Mouse (Mus musculus) hindbrain, embryonic 12.5 days (tissue): ENCODE results near the gene Zscan29. TPM values are rescaled to one million over a fixed set of nuclear protein-coding genes. Genes with fewer than 3 reads are reported as not detected.
A peak's percentile ranks its signal among the peaks of the same experiment; 100 is the strongest.

Experiments
- ATAC-seq: fragments of 200-750 bp; cut with Nextera tagmentation; 2 replicates; pipeline ENCODE4 v1.8.0; 2017; ENCODE audit warnings: moderate TSS enrichment; ENCODE audit not compliant: low FRiP score
- H3K27ac ChIP-seq: fragments of 300-500 bp; sonication (generic); 2 replicates; pipeline ENCODE4 v1.5.1; 2016; ENCODE audit warnings: mild to moderate bottlenecking
- H3K27me3 ChIP-seq: fragments of 300-500 bp; sonication (generic); 2 replicates; pipeline ENCODE4 v1.6.1; 2016; ENCODE audit warnings: mild to moderate bottlenecking
- H3K36me3 ChIP-seq: fragments of 300-500 bp; sonication (generic); 2 replicates; pipeline ENCODE4 v1.6.1; 2016; ENCODE audit warnings: mild to moderate bottlenecking
- H3K4me1 ChIP-seq: fragments of 300-500 bp; sonication (generic); 2 replicates; pipeline ENCODE4 v1.6.1; 2016
- H3K4me2 ChIP-seq: fragments of 300-500 bp; sonication (generic); replicated peaks from 2 replicates; pipeline ENCODE4 v1.6.1; 2016; ENCODE audit warnings: mild to moderate bottlenecking
- H3K4me3 ChIP-seq: fragments of 300-500 bp; sonication (generic); 2 replicates; pipeline ENCODE4 v1.5.1; 2016; ENCODE audit warnings: mild to moderate bottlenecking
- H3K9ac ChIP-seq: fragments of 300-500 bp; sonication (generic); 2 replicates; pipeline ENCODE4 v1.6.1; 2016; ENCODE audit warnings: mild to moderate bottlenecking, moderate library complexity
- H3K9me3 ChIP-seq: fragments of 300-500 bp; sonication (generic); replicated peaks from 2 replicates; pipeline ENCODE4 v1.6.1; 2016; ENCODE audit warnings: mild to moderate bottlenecking
- WGBS: fragments of 180-500 bp; shearing (Covaris S2); methylation state at CpG from one replicate; pipeline ENCODE4 v1.1.7; 2016; 5-methylcytosine and 5-hydroxymethylcytosine counted together
- polyA plus RNA-seq: library from polyadenylated mRNA; unstranded; fragments of >200 nt; fragmentation: Nextera tagmentation; extraction: Ambion mirVana; gene quantifications from 2 replicates; pipeline ENCODE4 v1.2.1, GENCODE M21; 2016

Zscan29 gene
- polyA plus RNA-seq, 1 experiment from 2014 or later: 11.5 TPM

DNA sequence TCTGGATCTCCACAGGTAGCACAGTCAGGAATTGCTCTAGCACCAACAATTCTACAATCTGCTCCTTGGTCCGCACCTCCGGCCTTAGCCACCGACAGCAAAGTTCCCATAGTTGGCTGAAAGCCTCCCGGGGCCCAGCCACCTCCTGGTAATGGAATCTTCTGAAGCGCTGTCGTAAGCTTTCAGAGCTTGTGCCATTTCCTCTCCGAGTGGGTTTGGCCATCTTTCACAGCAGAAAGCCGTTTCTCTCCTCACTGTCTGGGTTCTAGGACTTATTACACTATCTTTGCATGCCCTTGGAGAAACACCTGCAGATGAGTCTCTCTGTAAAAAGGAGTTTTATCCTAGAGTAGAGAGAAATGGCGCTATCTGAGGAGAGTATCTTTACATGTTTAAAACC is 1.0 kb downstream of the Zscan29 start:
- Histone ChIP-seq H3K4me2 (peak overlapping the region; percentile 74), H3K4me3 (peak overlapping the region; percentile 83), H3K36me3 (peaks cover 28% of the 10 kb centered on the region), H3K9ac (peak overlapping the region; percentile 90), H3K9me3 (no peaks in the 10 kb centered on the region), H3K27ac (no peak overlapping the region), H3K4me1 (peaks cover 24% of the 10 kb centered on the region), H3K27me3 (no peaks in the 10 kb centered on the region)
- WGBS: 6% methylated on average over 9 of the region's 9 CpGs
- no peak for ATAC-seq

DNA sequence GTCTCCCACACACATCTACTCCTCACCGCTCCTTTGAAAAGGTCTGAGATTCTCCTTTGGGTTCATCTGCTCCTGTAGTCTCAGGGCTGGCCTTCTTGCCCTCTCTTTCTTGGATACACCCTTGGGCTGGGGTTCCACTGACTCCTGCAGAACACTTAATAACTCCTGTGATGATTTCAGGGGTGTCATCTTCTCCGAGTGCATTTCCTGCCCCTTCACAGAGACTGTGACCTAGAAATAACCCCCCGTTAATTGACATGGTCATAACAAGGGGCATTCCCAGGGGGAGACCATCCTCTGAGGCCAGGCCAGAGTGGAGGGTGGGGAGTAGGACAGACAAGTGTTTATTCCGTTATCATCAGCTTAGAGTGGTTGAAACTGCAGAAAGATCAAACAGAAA is 1.8 kb downstream of the Zscan29 start:
- Histone ChIP-seq H3K9ac (0 out of 2 replicates have a peak overlapping the region, but pooled peaks have one; percentile 90), H3K27ac (no peak overlapping the region), H3K4me2 (peak overlapping the region; percentile 74), H3K4me1 (peaks cover 24% of the 10 kb centered on the region), H3K27me3 (no peaks in the 10 kb centered on the region), H3K36me3 (peaks cover 26% of the 10 kb centered on the region), H3K9me3 (no peaks in the 10 kb centered on the region), H3K4me3 (peak overlapping the region; percentile 83)
- ATAC-seq: no peak
- 63% methylated on average over 4 of the region's 4 CpGs for WGBS

GRCm38 (mm10) chr2:121153100-121153499 is 17.8 kb downstream of the Zscan29 start:
- Histone ChIP-seq H3K27ac (no peak overlapping the region), H3K27me3 (no peaks in the 10 kb centered on the region), H3K36me3 (peaks cover 43% of the 10 kb centered on the region), H3K4me3 (no peak overlapping the region), H3K9me3 (no peaks in the 10 kb centered on the region), H3K9ac (no peak overlapping the region), H3K4me2 (no peak overlapping the region), H3K4me1 (no peaks in the 10 kb centered on the region)
- ATAC-seq: no peak
- WGBS: 91% methylated on average over 3 of the region's 3 CpGs

DNA sequence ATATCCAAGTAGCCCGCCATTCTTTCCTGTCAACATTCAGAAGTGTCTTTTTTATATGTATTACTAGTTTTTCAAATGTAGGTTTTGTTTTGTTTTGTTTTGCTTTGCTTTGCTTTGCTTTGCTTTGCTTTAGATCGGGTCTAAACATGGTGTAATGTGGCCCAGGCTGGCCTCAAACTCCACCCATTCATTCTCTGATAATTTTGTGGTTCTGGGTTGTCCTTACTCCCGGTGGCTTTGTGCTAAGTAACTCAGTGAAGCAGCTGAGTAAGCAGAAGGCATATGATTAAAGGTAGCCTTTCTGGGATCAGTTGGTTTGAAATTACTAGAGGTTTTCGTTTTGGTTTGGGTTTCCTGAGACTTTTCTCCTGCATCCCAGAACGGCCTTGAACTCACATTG is 21.2 kb downstream of the Zscan29 start:
- Histone ChIP-seq H3K27ac (no peak overlapping the region), H3K36me3 (peaks cover 34% of the 10 kb centered on the region), H3K4me1 (no peaks in the 10 kb centered on the region), H3K4me2 (no peak overlapping the region), H3K4me3 (no peak overlapping the region), H3K9ac (no peak overlapping the region), H3K27me3 (no peaks in the 10 kb centered on the region), H3K9me3 (no peaks in the 10 kb centered on the region)
- 86% methylated on average over 5 of the region's 5 CpGs for WGBS
- ATAC-seq: no peak

GRCm38 (mm10) chr2:121142415-121142814 is 28.5 kb downstream of the Zscan29 start:
- H3K36me3 ChIP-seq: peaks cover 27% of the 10 kb centered on the region
- no peak overlapping the region for H3K4me3 ChIP-seq
- H3K27me3 ChIP-seq: no peaks in the 10 kb centered on the region
- no peak for ATAC-seq
- WGBS: 61% methylated on average over 2 of the region's 2 CpGs
- H3K9me3 ChIP-seq: no peaks in the 10 kb centered on the region
- H3K9ac ChIP-seq: no peak overlapping the region
- no peak overlapping the region; the same call in 1 of the 2 replicates for H3K4me2 ChIP-seq
- H3K4me1 ChIP-seq: peaks cover 27% of the 10 kb centered on the region
- no peak overlapping the region for H3K27ac ChIP-seq

DNA sequence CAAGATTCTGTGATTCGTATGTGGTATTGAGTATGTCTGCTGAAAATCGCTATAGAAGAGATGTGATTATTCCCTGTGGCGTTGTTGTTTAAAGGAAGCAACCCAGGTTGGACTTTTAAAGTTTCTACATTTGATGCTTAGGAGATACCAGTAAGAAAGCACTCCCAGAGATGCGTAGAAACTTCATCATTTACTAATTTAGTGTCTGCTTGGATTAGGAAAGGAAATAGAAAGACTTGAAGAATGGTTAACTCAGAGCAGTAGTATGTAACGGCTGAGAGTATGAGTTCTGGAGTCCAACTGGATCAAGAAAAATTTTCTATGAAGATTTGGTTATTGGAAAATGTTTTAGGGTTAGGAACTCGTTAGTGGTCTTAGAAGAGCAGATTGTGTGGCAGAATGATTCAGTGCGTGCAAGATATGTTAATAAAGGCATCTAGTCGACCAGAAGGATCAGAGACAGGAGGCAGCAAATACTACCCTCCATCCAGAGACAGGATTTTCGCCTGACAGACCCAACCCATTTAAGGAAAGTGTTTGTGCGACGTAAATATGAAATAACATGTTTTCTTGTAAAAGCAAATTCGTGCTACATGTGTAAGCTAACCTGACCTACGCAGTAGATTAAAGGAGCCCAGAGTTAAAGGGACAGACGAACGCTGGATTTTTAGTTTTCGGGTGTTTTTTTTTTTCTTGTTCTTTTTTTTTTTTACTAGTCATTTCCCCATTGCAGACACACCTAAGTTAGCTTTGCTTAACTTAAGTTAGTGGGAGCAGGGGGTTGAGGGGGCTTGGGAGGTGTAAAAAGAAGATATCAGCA is 29.5 kb downstream of the Zscan29 start:
- peaks cover 25% of the 10 kb centered on the region for H3K36me3 ChIP-seq
- peaks cover 27% of the 10 kb centered on the region for H3K4me1 ChIP-seq
- peak overlapping the region; percentile 91 for H3K9ac ChIP-seq
- peak overlapping the region; percentile 69 for H3K4me3 ChIP-seq
- H3K4me2 ChIP-seq: peak overlapping the region; percentile 89
- H3K27ac ChIP-seq: peak overlapping the region; percentile 97
- 78% methylated on average over 16 of the region's 16 CpGs for whole genome bisulfite sequencing
- ATAC-seq: no peak
- no peaks in the 10 kb centered on the region for H3K9me3 ChIP-seq
- H3K27me3 ChIP-seq: no peaks in the 10 kb centered on the region

DNA sequence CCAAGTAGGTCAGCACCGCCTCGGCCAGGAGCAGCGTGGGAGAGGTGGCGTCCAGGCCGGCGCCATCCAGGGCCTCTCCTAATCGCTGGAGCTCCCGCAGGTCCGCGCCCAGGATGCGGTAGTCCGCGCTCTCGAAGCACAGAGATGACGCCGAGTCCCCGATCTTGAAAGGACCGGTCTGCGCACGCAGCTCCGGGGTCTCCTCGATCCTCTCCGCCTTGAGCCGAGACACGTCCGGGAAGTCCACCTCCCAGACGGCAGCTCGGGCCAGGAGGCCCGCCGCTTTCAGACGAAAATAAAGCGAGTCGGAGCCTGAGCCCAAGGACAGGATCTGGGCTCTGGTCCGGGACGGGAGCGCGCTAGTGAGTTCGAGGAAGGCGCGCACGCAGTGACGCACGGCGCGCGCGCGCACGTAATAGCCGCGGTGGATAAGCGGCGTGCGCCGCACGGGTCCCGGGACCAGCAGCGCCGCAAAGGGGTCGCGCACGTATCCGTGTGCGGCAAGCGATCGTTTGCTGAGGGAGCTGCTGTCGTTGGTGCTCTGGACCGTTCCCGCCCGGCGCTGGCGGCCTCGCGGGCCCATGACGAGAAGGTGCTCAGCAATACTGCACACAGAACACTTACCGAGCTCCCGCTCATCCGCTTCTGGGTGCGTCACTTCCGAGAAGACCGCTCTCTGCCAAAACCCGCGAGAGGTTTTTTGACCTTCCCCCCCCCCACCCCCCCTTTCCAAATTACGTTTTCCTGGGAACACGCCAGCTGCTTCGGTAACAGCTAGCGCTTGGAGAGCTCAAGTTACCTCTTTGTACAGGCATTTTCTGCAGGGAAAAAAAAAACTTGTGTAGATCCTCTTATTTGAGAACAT is 30.7 kb downstream of the Zscan29 start, which contains the start of the genes Adal and Lcmt2:
Gene Adal (plus strand): TSS at position 411 of the 865 bp plus-strand sequence.
Gene Lcmt2 (minus strand): TSS at position 636 of the 865 bp plus-strand sequence.
- WGBS: under 1% methylated on average over 84 of the region's 87 CpGs
- Histone ChIP-seq H3K4me2 (peak within 1 kb of the TSS; percentile 89), H3K27ac (peak within 1 kb of the TSS; percentile 97), H3K27me3 (no peaks in the 10 kb centered on the region), H3K9me3 (no peaks in the 10 kb centered on the region), H3K36me3 (peaks cover 25% of the 10 kb centered on the region), H3K4me1 (peaks cover 27% of the 10 kb centered on the region), H3K9ac (peak within 1 kb of the TSS; percentile 91), H3K4me3 (peak within 1 kb of the TSS; percentile 69)
- ATAC-seq: peak; percentile 96

DNA sequence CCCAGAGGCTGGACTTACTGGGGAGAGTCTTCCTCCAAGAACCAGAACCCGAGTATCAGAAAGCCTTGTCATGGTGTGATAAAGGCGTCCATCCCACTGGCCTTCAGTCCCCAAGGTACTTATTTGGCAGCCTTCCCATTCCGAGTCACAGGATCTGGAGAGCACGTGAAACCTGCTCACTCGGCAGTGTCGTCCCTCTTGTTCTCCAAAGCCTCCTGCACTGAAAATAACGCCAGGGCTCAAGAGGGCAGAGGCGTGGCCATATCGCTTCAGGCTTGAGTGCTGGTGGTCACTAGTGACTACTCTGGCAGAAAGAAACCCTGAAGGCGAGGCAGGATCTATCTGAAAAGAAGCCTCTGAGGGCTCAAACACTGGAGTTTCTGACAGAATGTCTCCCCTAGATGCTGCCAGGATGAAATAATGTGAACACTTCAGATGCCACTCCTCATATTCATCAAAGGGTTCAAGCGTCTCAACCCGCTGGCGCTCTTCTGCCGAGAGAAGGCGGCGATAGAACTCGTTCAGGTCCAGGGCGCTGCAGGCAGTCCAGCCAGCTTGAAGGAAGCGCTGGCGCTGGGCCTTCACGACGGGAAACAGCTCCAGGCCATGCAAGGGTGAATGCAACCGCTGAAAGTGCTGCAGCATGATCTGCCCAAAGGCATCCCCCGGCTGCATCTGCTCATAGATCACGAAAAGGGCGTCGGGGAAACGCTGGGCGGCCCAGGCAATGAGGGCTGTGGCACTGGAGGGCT is 31.5 kb downstream of the Zscan29 start:
- 53% methylated on average over 29 of the region's 29 CpGs for WGBS
- ATAC-seq: no peak
- peak overlapping the region; percentile 89 for H3K4me2 ChIP-seq

DNA sequence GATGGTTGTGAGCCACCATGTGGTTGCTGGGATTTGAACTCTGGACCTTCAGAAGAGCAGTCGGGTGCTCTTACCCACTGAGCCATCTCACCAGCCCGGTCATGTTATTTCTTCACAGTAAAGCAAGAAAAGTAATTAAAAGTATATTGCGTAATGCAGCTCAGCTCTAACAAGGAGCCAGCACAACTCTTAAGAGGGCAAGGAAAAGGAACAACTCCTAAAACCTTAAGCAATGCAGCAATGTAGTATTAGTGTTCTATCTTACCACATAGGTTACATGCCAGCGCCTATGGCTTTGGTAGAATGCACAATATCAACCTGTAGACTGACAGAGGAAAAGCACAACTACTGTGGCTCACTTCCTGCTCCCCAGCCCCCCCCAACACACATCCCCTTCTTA is 33.6 kb downstream of the Zscan29 start:
- peaks cover 27% of the 10 kb centered on the region for H3K4me1 ChIP-seq
- peaks cover 17% of the 10 kb centered on the region for H3K36me3 ChIP-seq
- no peaks in the 10 kb centered on the region for H3K27me3 ChIP-seq
- no peak overlapping the region for H3K4me2 ChIP-seq
- ATAC-seq: no peak
- WGBS: 97% methylated on average over 4 of the region's 4 CpGs
- H3K27ac ChIP-seq: no peak overlapping the region
- no peak overlapping the region for H3K4me3 ChIP-seq
- no peaks in the 10 kb centered on the region for H3K9me3 ChIP-seq
- no peak overlapping the region for H3K9ac ChIP-seq

More for the DNA sequence above, 31.5 kb downstream of the Zscan29 start:
- H3K9me3 ChIP-seq: no peaks in the 10 kb centered on the region
- H3K4me3 ChIP-seq: peak overlapping the region; percentile 69
- no peaks in the 10 kb centered on the region for H3K27me3 ChIP-seq
- H3K36me3 ChIP-seq: peaks cover 19% of the 10 kb centered on the region
- peaks cover 27% of the 10 kb centered on the region for H3K4me1 ChIP-seq
- peak overlapping the region; percentile 97 for H3K27ac ChIP-seq
- H3K9ac ChIP-seq: peak overlapping the region; percentile 91

GRCm38 (mm10) chr2:121132822-121133221 is 38.1 kb downstream of the Zscan29 start:
- 0 out of 2 replicates have a peak, but pooled peaks cover 4% of the 10 kb centered on the region for H3K36me3 ChIP-seq
- H3K9me3 ChIP-seq: no peaks in the 10 kb centered on the region
- H3K4me3 ChIP-seq: no peak overlapping the region
- no peak overlapping the region for H3K27ac ChIP-seq
- no peaks in the 10 kb centered on the region for H3K4me1 ChIP-seq
- no peaks in the 10 kb centered on the region for H3K27me3 ChIP-seq
- no peak for ATAC-seq
- H3K9ac ChIP-seq: no peak overlapping the region
- 84% methylated on average over 1 of the region's 1 CpGs for WGBS
- no peak overlapping the region for H3K4me2 ChIP-seq

GRCm38 (mm10) chr2:121128865-121129620 is 41.9 kb downstream of the Zscan29 start:
- no peak overlapping the region for H3K9ac ChIP-seq
- H3K36me3 ChIP-seq: no peaks in the 10 kb centered on the region
- no peaks in the 10 kb centered on the region for H3K4me1 ChIP-seq
- H3K27ac ChIP-seq: no peak overlapping the region
- no peaks in the 10 kb centered on the region for H3K9me3 ChIP-seq
- no peak for ATAC-seq
- H3K4me2 ChIP-seq: no peak overlapping the region
- WGBS: 71% methylated on average over 9 of the region's 9 CpGs
- no peak overlapping the region for H3K4me3 ChIP-seq
- H3K27me3 ChIP-seq: no peaks in the 10 kb centered on the region
